Mouse (Mus musculus) brain, adult 2 months (tissue): ENCODE data around the gene Gpx7.

ENCODE experiments used
- DNase-seq: peaks from one replicate; pipeline ENCODE4 v3.0.0; 2011; ENCODE audit warnings: low read depth, low spot score

Gpx7 gene

GRCm38 (mm10) chr4:108406861-108407401 is at the start of gene Gpx7:
Gene Gpx7, minus strand, starts transcription at chr4:108406961.
- peak; percentile 12 for DNase-seq

- no peak for DNase-seq
These were observed 49.3 kb upstream of the Gpx7 start for GRCm38 (mm10) chr4:108456028-108456427.

- no peak for DNase-seq
These were observed 41.3 kb upstream of the Gpx7 start for GRCm38 (mm10) chr4:108448091-108448490.

- peak; percentile 85 for DNase-seq
These were observed 31.5 kb upstream of the Gpx7 start for GRCm38 (mm10) chr4:108438082-108438840.

GRCm38 (mm10) chr4:108436225-108436624 is 29.5 kb upstream of the Gpx7 start:
- DNase-seq = no peak

GRCm38 (mm10) chr4:108435646-108436045 is 28.9 kb upstream of the Gpx7 start:
- no peak for DNase-seq

- DNase-seq = no peak
These were observed 28.0 kb upstream of the Gpx7 start for GRCm38 (mm10) chr4:108434781-108435180.

GRCm38 (mm10) chr4:108434221-108434620 is 27.5 kb upstream of the Gpx7 start:
- no peak for DNase-seq

- no peak for DNase-seq
These were observed 26.6 kb upstream of the Gpx7 start for GRCm38 (mm10) chr4:108433341-108433740.

- DNase-seq = no peak
These were observed 24.8 kb upstream of the Gpx7 start for GRCm38 (mm10) chr4:108431561-108431936.

GRCm38 (mm10) chr4:108430656-108431560 is 24.1 kb upstream of the Gpx7 start:
- no peak for DNase-seq

- no peak for DNase-seq
These were observed 21.6 kb upstream of the Gpx7 start for GRCm38 (mm10) chr4:108428341-108428721.

GRCm38 (mm10) chr4:108427719-108428340 is 21.1 kb upstream of the Gpx7 start:
- no peak for DNase-seq

- no peak for DNase-seq
These were observed 17.8 kb upstream of the Gpx7 start for GRCm38 (mm10) chr4:108424587-108424986.

- DNase-seq = no peak
These were observed 860 bp upstream of the Gpx7 start for GRCm38 (mm10) chr4:108407621-108408020.

GRCm38 (mm10) chr4:108406138-108406860 is 462 bp downstream of the Gpx7 start:
- peak; percentile 90 for DNase-seq

- no peak for DNase-seq
These were observed 1.0 kb downstream of the Gpx7 start for GRCm38 (mm10) chr4:108405766-108406137.

GRCm38 (mm10) chr4:108403861-108404635 is 2.7 kb downstream of the Gpx7 start:
- no peak for DNase-seq

GRCm38 (mm10) chr4:108400395-108400794 is 6.4 kb downstream of the Gpx7 start:
- no peak for DNase-seq

GRCm38 (mm10) chr4:108394236-108394635 is 12.5 kb downstream of the Gpx7 start:
- no peak for DNase-seq

- no peak for DNase-seq
These were observed 14.2 kb downstream of the Gpx7 start for GRCm38 (mm10) chr4:108392558-108392957.
